Mouse (Mus musculus) lung, postnatal 25 days (tissue): Measurements from ENCODE around the gene Irak2.
A peak's percentile ranks its signal among the peaks of the same experiment; 100 is the strongest.

ENCODE experiments used
- DNase-seq: peaks from one replicate; pipeline ENCODE4 v3.0.0; 2022; ENCODE audit warnings: low spot score

The Irak2 gene

GRCm38 (mm10) chr6:113638302-113639040 lies at the start of gene Irak2:
Irak2 (plus strand) TSS chr6:113638467.
- peak; percentile 95 for DNase-seq

GRCm38 (mm10) chr6:113592637-113593036 lies 45.6 kb upstream of the Irak2 start:
- no peak for DNase-seq

DNA sequence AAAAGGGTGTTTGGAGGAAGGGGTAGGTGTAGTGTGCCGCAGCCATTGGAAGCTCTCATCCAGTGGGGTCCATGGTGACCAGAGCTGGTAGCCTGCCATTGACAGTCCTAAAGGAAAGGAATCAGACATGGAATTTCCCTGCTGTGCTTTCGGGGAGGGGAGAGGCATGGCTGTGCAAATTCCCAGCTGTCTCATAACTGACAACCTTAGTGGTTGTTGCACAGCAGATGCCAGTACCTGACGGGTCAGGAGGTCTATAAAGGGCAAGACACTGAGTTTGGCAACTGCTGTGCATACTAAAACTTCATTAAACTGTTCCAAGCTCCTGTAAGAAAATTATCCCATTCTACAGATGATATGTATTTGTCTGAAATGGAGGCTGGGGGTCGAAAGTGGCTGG lies 40.3 kb upstream of the Irak2 start:
- DNase-seq = no peak

DNA sequence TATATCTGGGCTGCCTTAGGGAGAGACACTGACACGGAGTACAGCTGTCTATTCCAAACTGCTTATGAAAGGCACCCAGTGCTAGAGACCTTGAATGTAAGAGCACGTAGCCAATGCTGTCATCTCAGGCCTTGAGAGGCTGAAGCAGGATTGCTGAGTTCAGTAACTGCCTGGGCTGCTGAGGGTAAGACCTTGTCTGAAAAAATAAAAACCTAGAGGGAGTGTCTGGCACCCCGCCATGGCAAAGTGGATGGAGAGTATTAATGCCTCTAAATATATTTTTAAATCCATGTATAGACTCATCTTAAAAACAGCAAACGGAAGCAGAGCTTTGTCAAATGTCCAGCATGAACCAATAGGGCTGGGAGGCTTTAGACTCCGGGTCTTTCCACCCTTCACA lies 38.4 kb upstream of the Irak2 start:
- no peak for DNase-seq

- DNase-seq = no peak
Observed at GRCm38 (mm10) chr6:113600543-113601139, 37.6 kb upstream of the Irak2 start, which contains the start of gene Fancd2os. Fancd2os (minus strand) TSS chr6:113600715.

DNA sequence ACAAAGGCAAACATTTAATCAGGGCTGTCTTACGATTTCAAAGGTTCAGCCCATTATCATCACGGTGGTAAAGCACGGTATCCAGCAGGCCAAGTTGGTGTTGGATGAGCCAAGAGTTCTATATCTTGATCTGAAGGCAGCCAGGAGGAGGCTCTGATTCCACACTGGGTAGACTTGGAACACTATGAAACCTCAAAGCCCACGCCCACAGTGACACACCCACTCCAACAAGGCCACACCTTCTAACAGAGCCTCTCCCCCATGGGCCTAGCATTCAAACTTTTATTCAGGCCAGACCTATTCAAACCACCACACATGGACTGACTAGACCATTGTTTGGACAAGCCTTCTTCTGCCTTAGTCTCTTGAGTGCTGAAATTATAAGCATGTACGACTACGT lies 35.4 kb upstream of the Irak2 start:
- no peak for DNase-seq

DNA sequence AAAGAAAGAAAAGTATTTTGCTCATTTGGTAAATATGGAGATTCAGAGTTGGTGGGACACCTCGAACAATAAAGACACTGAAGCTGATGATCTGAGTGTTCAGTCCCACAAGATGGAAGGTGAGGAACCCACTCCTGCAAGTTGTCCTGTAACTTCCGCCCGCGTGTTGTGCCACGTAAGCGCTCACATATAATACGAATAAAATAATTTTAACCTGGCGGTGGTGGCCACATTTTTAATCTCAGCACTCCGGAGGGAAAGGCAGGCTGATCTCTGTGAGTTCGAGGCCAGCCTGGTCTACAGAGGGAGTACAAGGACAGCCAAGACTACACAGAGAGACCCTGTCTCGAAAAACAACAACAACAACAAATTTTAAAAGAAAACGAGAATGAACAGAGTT lies 34.3 kb upstream of the Irak2 start:
- no peak for DNase-seq

- DNase-seq = peak; percentile 85
Observed at GRCm38 (mm10) chr6:113604432-113605223, 33.6 kb upstream of the Irak2 start, which contains the start of gene Brk1. Brk1 (plus strand) TSS chr6:113604772.

DNA sequence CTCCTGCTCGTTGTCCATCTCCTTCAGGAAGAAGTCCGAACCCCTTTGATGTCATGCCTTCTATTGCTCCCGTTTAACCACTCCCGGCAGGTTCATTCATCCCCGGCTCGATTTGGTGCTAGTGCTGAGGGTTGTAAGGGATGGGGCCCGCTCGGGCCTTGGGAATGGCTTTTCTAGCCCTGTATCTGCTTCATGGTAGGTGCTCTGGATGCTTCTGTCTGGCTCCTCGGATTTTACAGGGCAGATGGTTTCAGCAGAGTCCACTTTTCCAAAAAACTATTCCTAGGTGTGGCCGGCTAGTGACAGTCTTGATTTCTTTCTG lies 33.1 kb upstream of the Irak2 start:
- DNase-seq = no peak

DNA sequence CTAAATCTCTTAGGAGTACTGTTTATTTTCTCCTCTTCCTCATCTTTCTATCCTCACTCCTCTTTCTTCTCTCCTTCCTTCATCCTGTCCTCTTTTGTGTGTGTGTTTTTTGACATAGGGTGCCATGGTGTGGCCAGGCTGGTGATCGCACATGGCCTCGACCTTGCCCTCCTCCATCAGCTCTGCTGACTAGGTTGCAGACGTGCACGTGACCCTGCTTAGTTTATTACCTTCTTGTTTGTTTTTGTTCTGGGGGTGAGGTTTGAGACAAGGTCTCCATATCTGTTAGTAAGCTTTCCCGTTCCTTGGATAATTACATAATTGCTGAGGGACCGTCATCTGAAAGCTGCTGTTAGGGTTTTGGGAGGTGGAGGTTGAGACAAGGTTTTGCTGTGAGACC lies 29.4 kb upstream of the Irak2 start:
- DNase-seq = no peak

DNA sequence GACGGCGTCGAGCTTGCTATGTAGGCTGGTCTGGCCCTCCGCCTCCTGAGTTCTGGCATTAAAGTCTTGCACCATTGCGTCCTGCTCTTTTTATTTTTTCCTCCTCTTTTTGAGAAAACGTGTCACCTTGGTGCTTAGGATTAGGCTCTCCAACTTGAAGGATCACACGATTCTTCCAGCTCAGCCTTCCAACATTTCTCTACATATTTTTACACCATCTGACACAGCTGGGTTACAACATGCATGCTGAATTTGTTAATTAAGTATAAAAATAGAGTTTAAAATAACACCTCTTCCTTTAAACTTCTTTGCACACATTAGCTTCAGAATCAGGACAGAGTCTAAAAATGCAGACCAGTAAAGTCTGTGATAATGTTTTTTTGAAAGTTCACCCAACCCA lies 29.0 kb upstream of the Irak2 start:
- no peak for DNase-seq

- DNase-seq = no peak
Observed at GRCm38 (mm10) chr6:113612258-113612969, 25.9 kb upstream of the Irak2 start.

DNA sequence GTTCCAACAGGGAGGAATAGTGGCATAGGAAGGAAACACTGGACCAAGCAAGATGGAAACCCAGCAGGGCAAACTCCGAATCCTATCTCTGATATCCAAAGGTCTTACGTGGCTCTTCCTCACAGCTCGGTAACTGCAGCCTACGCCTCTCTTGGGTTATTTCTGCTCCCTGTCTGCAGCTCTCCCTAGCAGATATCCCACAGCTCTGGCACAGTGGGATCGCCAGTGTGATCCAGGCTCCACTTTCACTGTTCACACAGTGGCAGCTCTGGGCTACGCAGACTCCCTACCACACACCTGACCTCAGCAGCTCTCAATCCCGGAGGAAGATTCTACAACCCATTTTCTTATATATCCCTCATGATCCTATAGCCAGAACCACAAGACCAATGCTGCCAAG lies 24.1 kb upstream of the Irak2 start:
- DNase-seq = no peak

GRCm38 (mm10) chr6:113614997-113615396 lies 23.3 kb upstream of the Irak2 start:
- DNase-seq = no peak

DNA sequence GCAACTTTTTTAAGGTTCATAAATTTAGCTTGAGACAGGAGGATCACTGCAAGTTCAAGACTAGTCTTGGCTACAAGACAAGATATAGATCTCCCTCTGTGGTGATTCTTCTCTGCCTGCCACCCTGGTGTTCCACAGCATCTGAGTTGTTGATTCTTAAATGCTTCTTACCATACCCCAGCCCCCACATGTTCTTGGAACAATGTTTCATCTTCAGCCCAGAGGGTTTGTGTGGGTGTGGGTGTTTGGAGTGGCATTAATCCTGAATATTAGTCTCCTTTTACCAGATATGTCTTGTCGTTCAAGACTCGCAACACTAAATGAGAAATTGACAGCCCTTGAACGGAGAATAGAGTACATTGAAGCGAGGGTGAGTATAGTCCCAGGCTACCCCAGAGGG lies 22.8 kb upstream of the Irak2 start:
- DNase-seq = no peak

DNA sequence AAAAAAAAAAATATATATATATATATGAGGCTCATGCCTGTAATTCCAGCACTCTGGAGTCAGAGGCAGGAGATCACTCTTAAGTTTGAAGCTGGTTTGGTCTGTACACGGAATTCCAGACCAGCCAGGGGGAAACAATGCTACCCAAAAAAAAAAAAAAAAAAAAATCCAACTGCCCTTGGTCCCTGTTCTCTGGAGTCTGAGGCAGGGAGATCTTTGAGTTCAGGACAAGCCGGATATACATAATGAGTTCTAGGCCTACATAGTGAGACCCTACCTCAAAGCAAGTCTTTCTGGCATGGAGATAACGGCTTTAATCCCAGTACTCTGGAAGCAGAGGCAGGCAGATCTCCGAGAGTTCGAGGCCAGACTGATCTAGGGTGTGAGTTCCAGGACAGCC lies 14.9 kb upstream of the Irak2 start:
- no peak for DNase-seq

DNA sequence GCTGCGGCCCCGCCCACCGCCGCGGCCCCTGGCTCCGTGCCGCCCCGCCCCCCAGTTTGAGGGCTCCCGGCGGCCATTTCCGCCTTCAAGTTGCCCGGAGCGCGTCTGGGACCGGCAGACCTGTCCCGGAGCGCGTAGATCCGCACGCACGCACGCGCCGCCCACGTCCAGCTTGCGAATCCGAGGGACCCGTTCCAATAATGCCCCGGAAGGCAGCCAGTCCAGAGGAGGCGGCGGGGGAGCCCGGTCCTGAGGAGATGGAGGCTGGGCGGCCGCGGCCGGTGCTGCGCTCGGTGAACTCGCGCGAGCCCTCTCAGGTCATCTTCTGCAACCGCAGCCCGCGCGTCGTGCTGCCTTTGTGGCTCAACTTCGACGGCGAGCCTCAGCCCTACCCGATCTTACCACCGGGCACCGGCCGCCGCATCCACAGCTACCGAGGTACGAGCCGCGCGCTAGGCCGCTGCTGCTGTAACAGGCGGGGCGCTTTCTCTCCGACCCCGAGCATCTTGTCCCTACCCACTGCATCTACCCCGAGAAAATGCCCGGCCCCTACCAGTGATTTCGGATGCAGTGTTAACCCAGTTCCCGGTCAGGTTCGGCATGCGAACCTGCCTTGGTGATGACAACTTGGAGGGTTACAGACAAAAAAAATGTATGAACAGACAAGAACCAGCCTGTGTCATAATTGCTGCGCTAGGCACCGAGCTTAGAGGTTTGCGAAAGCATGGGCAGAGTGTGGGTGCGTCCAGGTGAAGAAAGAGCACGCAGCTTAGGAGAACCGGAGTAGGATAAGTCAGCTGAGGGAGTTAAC lies 14.1 kb upstream of the Irak2 start, which contains the start of gene Vhl:
Gene Vhl, plus strand, starts transcription at position 19 of the 811 bp plus-strand sequence.
- peak; percentile 89 for DNase-seq

DNA sequence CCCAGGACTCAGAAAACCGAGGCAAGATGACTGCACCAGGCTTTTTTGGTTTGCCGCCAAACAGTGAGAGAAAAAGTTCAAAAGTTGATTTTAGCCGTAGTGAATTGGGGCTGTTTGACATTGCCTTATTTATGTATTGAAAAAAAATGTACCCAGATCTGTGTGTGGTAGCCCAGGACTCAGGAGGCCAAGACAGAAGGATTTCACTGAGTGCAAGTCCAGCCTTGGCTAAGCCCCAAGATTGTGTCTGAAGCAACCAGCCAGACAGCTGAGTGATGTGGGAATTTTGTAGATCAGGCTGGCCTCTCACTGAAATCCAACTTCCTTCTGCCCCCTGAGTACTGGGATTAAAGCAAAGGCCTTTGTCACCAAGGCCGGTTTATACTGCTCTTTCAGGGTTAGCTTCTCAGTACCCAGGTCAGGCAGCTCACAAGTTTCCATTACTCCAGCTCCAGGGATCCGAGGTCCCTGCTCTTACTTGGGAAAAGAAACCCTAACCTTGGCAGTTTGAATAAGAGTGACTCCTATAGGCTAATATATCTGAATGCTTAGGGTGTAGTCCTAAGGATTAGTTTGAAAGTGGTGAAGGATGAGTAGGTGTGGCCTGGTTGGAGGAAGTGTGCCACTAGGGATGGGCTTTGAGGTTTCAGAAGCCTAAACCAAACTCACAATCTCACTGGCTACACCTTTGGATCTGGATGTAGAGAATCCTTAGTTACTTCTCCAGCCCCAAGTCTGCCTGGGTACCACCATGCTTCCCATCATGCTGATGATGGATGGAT lies 13.1 kb upstream of the Irak2 start:
- no peak for DNase-seq

DNA sequence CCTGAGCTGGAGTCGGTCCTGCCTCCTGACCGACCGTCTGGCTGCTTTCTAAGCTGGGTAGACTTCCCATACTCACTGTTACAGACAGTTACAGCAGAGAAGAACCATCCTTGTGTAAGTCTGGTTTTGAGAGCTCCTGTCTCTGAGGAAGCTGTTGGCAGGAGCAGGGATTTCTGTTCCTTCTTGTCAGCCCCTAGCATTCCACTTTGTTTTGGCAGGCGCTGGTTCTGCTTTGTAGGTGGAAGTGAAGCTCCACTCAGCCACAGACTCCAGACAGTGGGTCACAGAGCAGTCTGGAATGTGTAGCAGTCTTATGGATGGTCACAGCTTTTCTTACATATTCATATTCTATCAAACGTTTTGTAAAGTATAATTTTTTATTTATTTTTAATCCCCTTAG lies 7.9 kb upstream of the Irak2 start:
- no peak for DNase-seq

DNA sequence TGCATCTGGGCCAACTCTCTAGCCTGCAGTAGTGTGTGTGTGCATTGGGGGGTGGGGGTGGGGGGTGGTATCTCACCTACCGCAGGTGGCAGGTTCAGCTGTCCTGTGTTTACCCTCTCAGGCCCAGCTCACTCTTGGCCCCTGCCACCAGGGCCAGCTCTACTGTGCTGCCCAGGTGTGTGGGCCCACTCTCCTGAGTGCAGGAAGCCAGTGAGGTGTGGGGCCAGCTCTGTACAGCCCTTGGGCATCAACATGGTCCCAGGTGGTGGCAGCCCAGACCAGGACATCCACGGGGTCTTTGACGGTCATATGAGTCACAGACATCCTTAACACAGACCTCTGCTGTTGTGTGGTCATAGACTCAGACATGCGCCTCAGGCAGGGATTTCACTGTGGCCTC lies 5.4 kb upstream of the Irak2 start:
- DNase-seq = no peak

DNA sequence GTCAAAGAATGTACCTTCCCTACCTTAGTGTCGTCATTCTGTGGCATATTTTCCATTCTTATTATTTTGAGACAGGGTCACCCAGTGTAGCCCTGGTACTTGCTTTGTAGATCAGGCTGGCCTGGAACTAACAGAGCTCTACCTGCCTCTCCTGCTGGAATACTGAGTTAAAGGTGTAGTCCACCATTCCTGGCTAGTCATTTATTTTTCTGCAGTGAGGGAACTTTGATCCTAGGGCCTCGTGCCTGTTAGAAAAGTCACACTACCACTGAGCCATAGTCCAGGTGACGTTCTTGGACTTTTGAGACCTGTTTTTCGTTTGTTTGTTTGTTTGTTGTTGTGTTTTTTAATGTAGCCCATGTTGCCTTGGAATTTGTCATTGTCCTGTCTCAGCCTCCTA lies 934 bp downstream of the Irak2 start:
- DNase-seq = no peak
